Mouse (Mus musculus) heart, postnatal 0 days (tissue): ENCODE results near the gene Gm26992.

ENCODE experiments used
- CTCF ChIP-seq: IDR thresholded peaks from 2 replicates; pipeline ENCODE4 v1.5.1; 2016; ENCODE audit warnings: antibody characterized with exemption, control low read depth, low read depth
- EP300 ChIP-seq: IDR thresholded peaks from 2 replicates; pipeline ENCODE4 v1.6.1; 2016; ENCODE audit warnings: antibody characterized with exemption, low read depth

DNA sequence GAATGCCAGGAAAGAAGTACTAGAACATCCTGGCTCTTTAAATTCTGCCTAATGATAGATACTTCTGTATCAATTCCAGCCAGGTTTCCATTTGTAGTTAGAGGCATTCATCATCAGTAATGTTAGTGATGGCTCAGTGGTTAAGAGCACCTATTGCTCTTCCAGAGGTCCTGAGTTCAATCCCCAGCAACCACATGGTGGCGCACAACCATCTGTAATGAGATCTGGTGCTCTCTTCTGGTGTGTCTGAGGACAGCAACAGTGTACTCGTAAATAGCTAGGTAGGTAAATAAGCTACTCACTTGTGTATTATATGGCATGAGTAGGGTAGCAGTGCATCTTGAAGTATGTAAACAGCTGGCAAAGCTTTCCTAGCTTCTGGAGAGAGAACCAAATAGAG lies 47.2 kb downstream of the Gm26992 start:
- TF ChIP-seq CTCF, result no peak
- no peak for TF ChIP-seq EP300
